Mouse (Mus musculus) heart, embryonic 13.5 days (tissue): ENCODE data around the gene Duox1. TPM values are rescaled to one million over a fixed set of nuclear protein-coding genes. Genes with fewer than 3 reads are reported as not detected.

Experiments
- ATAC-seq: fragments of 200-750 bp; cut with Nextera tagmentation; 2 replicates; pipeline ENCODE4 v1.8.0; 2017; ENCODE audit warnings: moderate TSS enrichment; ENCODE audit not compliant: insufficient number of reproducible peaks, low FRiP score, low TSS enrichment; ENCODE audit errors: extremely low read depth
- H3K27ac ChIP-seq: fragments of 300-500 bp; sonication (generic); replicated peaks from 2 replicates; pipeline ENCODE4 v1.5.1; 2015; ENCODE audit warnings: moderate library complexity, mild to moderate bottlenecking, inconsistent platforms
- H3K27me3 ChIP-seq: fragments of 300-500 bp; sonication (generic); replicated peaks from 2 replicates; pipeline ENCODE4 v1.6.1; 2015; ENCODE audit warnings: mild to moderate bottlenecking, inconsistent platforms
- H3K36me3 ChIP-seq: fragments of 300-500 bp; sonication (generic); 2 replicates; pipeline ENCODE4 v1.6.1; 2015; ENCODE audit warnings: mild to moderate bottlenecking, inconsistent platforms
- H3K4me1 ChIP-seq: fragments of 300-500 bp; sonication (generic); 2 replicates; pipeline ENCODE4 v1.6.1; 2015; ENCODE audit warnings: inconsistent platforms
- H3K4me2 ChIP-seq: fragments of 300-500 bp; sonication (generic); 2 replicates; pipeline ENCODE4 v1.6.1; 2015; ENCODE audit warnings: inconsistent platforms, mild to moderate bottlenecking, moderate library complexity
- H3K4me3 ChIP-seq: fragments of 300-500 bp; sonication (generic); 2 replicates; pipeline ENCODE4 v1.5.1; 2015; ENCODE audit warnings: moderate library complexity, mild to moderate bottlenecking, inconsistent platforms
- H3K9ac ChIP-seq: fragments of 300-500 bp; sonication (generic); 2 replicates; pipeline ENCODE4 v1.6.1; 2015; ENCODE audit warnings: inconsistent platforms, mild to moderate bottlenecking, moderate library complexity
- H3K9me3 ChIP-seq: fragments of 300-500 bp; sonication (generic); 2 replicates; pipeline ENCODE4 v1.6.1; 2016; ENCODE audit warnings: inconsistent platforms
- WGBS: fragments of 180-500 bp; shearing (Covaris S2); methylation state at CpG from one replicate; pipeline ENCODE4 v1.1.7; 2015; ENCODE audit warnings: mixed read lengths; 5-methylcytosine and 5-hydroxymethylcytosine counted together
- polyA plus RNA-seq: library from polyadenylated mRNA; unstranded; fragments of >200 nt; fragmentation: Nextera tagmentation; extraction: Ambion mirVana; gene quantifications from 2 replicates; pipeline ENCODE4 v1.2.1, GENCODE M21; 2015

Duox1 gene
- polyA plus RNA-seq, 1 experiment from 2014 or later = not detected

GRCm38 (mm10) chr2:122347257-122347656 lies 31.8 kb downstream of the Duox1 start:
- H3K27me3 ChIP-seq = peaks cover 12% of the 10 kb centered on the region
- H3K9ac ChIP-seq = no peak overlapping the region
- H3K4me2 ChIP-seq = no peak overlapping the region
- H3K4me1 ChIP-seq = peaks cover 25% of the 10 kb centered on the region
- ATAC-seq = no peak
- no peak overlapping the region for H3K4me3 ChIP-seq
- no peaks in the 10 kb centered on the region for H3K9me3 ChIP-seq
- 77% methylated on average over 3 of the region's 3 CpGs for WGBS
- H3K27ac ChIP-seq = no peak overlapping the region
- no peaks in the 10 kb centered on the region for H3K36me3 ChIP-seq

GRCm38 (mm10) chr2:122348531-122349131 lies 33.2 kb downstream of the Duox1 start:
- H3K27ac ChIP-seq = peak overlapping the region; percentile 98
- H3K4me1 ChIP-seq = peaks cover 31% of the 10 kb centered on the region
- WGBS = under 1% methylated on average over 60 of the region's 63 CpGs
- ATAC-seq = peak; percentile 79
- H3K9me3 ChIP-seq = no peaks in the 10 kb centered on the region
- H3K4me3 ChIP-seq = peak overlapping the region; percentile 70
- H3K4me2 ChIP-seq = peak overlapping the region; percentile 78
- peak overlapping the region; percentile 92 for H3K9ac ChIP-seq
- H3K36me3 ChIP-seq = peaks cover 9% of the 10 kb centered on the region
- peaks cover 8% of the 10 kb centered on the region; the same call in 1 of the 2 replicates for H3K27me3 ChIP-seq

DNA sequence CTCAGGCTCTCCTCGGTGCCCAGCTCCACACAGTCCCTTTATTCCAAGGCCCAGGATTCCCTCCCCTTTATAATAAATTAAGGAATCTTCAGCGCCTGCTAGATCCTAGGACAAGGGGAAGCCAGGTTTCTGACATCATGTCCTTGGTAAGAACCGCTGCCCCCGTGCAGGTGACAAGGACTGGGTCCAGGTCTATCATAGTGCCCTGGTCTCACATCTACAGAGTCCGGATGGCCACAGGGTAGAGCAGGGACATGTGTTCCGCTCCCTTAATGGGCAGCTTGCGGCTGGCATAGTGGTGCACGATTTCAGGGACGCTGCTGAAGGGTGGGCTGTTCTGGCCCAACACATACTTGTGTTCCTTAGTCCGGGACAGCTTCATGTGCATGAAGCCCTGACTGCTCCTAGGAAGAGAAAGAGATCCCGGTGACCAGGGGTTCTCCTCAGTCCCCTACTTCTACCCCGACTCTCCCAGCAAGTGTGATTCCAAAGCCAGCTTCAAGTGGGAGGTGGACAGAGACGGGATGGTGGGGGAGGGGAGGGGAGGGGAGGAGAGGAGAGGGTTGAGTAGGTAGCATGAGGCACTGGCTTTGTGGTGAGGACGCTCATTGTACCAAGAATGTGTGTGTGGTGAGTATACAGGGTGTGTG lies 33.8 kb downstream of the Duox1 start:
- peak overlapping the region; percentile 92 for H3K9ac ChIP-seq
- H3K9me3 ChIP-seq = no peaks in the 10 kb centered on the region
- H3K27me3 ChIP-seq = peaks cover 8% of the 10 kb centered on the region; the same call in 1 of the 2 replicates
- peak overlapping the region; percentile 70 for H3K4me3 ChIP-seq
- ATAC-seq = no peak
- WGBS = 8% methylated on average over 14 of the region's 14 CpGs
- peak overlapping the region; percentile 78 for H3K4me2 ChIP-seq
- H3K36me3 ChIP-seq = peaks cover 12% of the 10 kb centered on the region
- H3K27ac ChIP-seq = peak overlapping the region; percentile 98
- H3K4me1 ChIP-seq = peaks cover 37% of the 10 kb centered on the region

GRCm38 (mm10) chr2:122351156-122351930 lies 35.9 kb downstream of the Duox1 start:
- WGBS = 67% methylated on average over 5 of the region's 5 CpGs
- Histone ChIP-seq H3K27ac (peak overlapping the region; percentile 59), H3K27me3 (peaks cover 8% of the 10 kb centered on the region; the same call in 1 of the 2 replicates)

GRCm38 (mm10) chr2:122351931-122352329 lies 36.5 kb downstream of the Duox1 start:
- Histone ChIP-seq H3K27me3 (peaks cover 5% of the 10 kb centered on the region; the same call in 1 of the 2 replicates), H3K9me3 (no peaks in the 10 kb centered on the region), H3K9ac (no peak overlapping the region), H3K4me1 (peaks cover 41% of the 10 kb centered on the region), H3K4me3 (no peak overlapping the region), H3K4me2 (no peak overlapping the region), H3K27ac (peak overlapping the region; percentile 59), H3K36me3 (peaks cover 32% of the 10 kb centered on the region)
- ATAC-seq = no peak
- 72% methylated on average over 4 of the region's 4 CpGs for WGBS

More at GRCm38 (mm10) chr2:122351156-122351930, 35.9 kb downstream of the Duox1 start:
- Histone ChIP-seq H3K9ac (no peak overlapping the region), H3K4me3 (no peak overlapping the region), H3K4me2 (no peak overlapping the region), H3K36me3 (peaks cover 27% of the 10 kb centered on the region), H3K4me1 (peaks cover 41% of the 10 kb centered on the region), H3K9me3 (no peaks in the 10 kb centered on the region)
- ATAC-seq = no peak

- Histone ChIP-seq H3K4me1 (peaks cover 38% of the 10 kb centered on the region), H3K36me3 (peaks cover 41% of the 10 kb centered on the region), H3K4me3 (no peak overlapping the region), H3K27me3 (no peaks in the 10 kb centered on the region), H3K9ac (no peak overlapping the region), H3K4me2 (no peak overlapping the region), H3K9me3 (no peaks in the 10 kb centered on the region), H3K27ac (no peak overlapping the region)
- no peak for ATAC-seq
- WGBS = 64% methylated on average over 6 of the region's 6 CpGs
These were observed 37.5 kb downstream of the Duox1 start for GRCm38 (mm10) chr2:122352992-122353391.

- H3K36me3 ChIP-seq = peaks cover 41% of the 10 kb centered on the region
- no peaks in the 10 kb centered on the region for H3K27me3 ChIP-seq
- H3K9me3 ChIP-seq = no peaks in the 10 kb centered on the region
- no peak overlapping the region for H3K4me2 ChIP-seq
- no peak for ATAC-seq
- WGBS = 82% methylated on average over 8 of the region's 8 CpGs
- H3K27ac ChIP-seq = no peak overlapping the region
- no peak overlapping the region for H3K4me3 ChIP-seq
- no peak overlapping the region for H3K9ac ChIP-seq
- H3K4me1 ChIP-seq = peaks cover 34% of the 10 kb centered on the region
These were observed 38.3 kb downstream of the Duox1 start for GRCm38 (mm10) chr2:122353765-122354164.

DNA sequence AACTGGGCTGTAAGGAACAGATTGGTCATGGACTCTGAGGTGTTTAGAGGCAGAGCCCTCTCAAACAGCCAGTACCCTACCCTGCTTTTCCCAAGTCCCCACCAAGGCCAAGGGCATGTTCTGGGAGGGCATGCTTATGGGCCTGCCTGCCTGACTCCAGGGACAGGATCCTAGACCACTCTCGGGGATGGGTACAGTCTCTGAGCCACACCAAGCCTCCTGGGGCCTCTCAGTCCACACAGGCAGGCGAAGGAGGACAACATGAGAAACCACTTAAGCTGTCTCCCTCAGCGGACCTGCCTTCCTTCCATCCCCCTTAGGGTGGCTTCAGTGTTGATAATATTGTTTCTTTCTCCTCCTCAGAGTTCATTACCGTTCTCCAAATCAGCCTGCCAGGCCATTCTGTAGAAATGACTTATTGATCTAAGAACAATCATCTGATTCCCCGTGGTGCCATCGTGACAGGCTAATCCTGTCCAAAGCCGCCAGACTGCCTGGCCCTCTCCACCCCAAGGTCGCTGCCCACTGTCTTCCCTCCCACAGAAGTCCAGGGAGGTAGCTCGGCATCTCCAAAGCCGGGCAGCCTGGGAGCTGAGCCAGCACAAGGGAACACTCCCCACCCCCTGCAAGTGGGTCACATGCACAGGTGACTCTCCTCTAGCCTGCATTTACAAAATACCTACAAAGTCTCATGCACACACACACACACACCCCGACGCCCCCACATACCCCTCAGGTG lies 38.9 kb downstream of the Duox1 start:
- H3K4me2 ChIP-seq = no peak overlapping the region
- no peak overlapping the region for H3K27ac ChIP-seq
- no peak for ATAC-seq

DNA sequence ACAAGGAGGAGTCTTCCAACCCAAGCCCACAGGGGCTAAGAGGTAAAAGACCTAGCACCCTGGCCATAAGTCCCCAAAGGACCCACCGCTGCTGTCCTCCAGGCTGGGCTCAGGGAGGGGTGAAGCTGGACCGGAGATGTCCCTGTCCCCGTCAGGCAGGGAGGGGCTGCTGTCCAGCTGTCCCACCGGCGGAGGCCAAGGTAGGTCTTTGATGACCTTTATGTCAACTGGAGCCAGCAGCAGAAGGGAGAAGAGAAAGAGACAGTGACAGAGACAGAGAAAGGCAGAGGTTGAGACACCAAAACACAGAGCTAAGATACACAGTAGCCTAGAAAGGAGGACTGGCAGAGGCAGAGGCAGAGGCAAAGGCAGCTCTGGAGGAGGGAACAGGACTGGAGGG lies 39.9 kb downstream of the Duox1 start:
- Histone ChIP-seq H3K27me3 (no peaks in the 10 kb centered on the region), H3K4me1 (peaks cover 25% of the 10 kb centered on the region), H3K4me2 (no peak overlapping the region), H3K9me3 (no peaks in the 10 kb centered on the region), H3K27ac (no peak overlapping the region), H3K9ac (no peak overlapping the region), H3K36me3 (peaks cover 41% of the 10 kb centered on the region), H3K4me3 (no peak overlapping the region)
- no peak for ATAC-seq
- 85% methylated on average over 5 of the region's 5 CpGs for WGBS

More for the DNA sequence above, 38.9 kb downstream of the Duox1 start:
- Histone ChIP-seq H3K36me3 (peaks cover 41% of the 10 kb centered on the region), H3K9me3 (no peaks in the 10 kb centered on the region), H3K27me3 (no peaks in the 10 kb centered on the region), H3K4me1 (peaks cover 30% of the 10 kb centered on the region), H3K4me3 (no peak overlapping the region), H3K9ac (no peak overlapping the region)
- WGBS = 61% methylated on average over 12 of the region's 12 CpGs

DNA sequence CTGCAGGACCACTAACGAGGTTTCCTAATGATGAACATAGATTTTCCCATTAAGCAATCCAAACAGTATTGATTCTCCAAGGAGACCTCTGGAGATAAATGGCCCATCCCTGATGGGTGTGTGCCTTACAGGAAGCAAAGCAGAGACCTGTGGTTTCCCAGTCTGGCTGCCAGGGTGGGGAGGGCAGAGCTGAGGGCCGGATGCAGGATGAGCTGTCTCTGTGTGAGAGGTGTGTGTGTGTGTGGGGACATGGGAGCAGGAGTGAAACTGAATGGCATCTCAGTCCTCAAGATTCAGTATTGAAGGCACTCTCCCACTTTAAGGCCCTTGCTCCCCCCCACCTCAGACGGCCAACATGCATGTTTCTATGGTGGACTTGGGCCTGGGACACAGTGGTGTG lies 40.7 kb downstream of the Duox1 start:
- H3K4me2 ChIP-seq = no peak overlapping the region
- peaks cover 41% of the 10 kb centered on the region for H3K36me3 ChIP-seq
- H3K27ac ChIP-seq = no peak overlapping the region
- H3K9ac ChIP-seq = no peak overlapping the region
- H3K4me3 ChIP-seq = no peak overlapping the region
- peaks cover 26% of the 10 kb centered on the region for H3K4me1 ChIP-seq
- H3K27me3 ChIP-seq = no peaks in the 10 kb centered on the region
- H3K9me3 ChIP-seq = no peaks in the 10 kb centered on the region
- ATAC-seq = no peak
- 75% methylated on average over 3 of the region's 3 CpGs for WGBS

GRCm38 (mm10) chr2:122360310-122360709 lies 44.8 kb downstream of the Duox1 start:
- 71% methylated on average over 6 of the region's 6 CpGs for WGBS
- ATAC-seq = no peak
- no peaks in the 10 kb centered on the region for H3K27me3 ChIP-seq
- no peak overlapping the region for H3K9ac ChIP-seq
- H3K4me2 ChIP-seq = no peak overlapping the region
- peaks cover 13% of the 10 kb centered on the region for H3K4me1 ChIP-seq
- no peak overlapping the region for H3K27ac ChIP-seq
- H3K9me3 ChIP-seq = 0 out of 2 replicates have a peak, but pooled peaks cover 2% of the 10 kb centered on the region
- no peak overlapping the region for H3K4me3 ChIP-seq
- H3K36me3 ChIP-seq = peaks cover 36% of the 10 kb centered on the region
